Mouse (Mus musculus): Measurements from ENCODE around the gene Hist3h2ba. TPM values are rescaled to one million over a fixed set of nuclear protein-coding genes. Genes with fewer than 3 reads are reported as not detected.

Hist3h2ba gene
- polyA plus RNA-seq, 1 experiment, result 18.8 TPM

- peaks cover 11% of the 10 kb centered on the region for H3K4me1 ChIP-seq (ENCODE audit: control insufficient read depth, insufficient read depth, low read length)
- H3K4me3 ChIP-seq (replicated peaks; ENCODE audit: control insufficient read depth, low read depth, low read length), result peak overlapping the region; percentile 18
- TF ChIP-seq CTCF (IDR thresholded peaks at IDR 0.05; ENCODE audit: control insufficient read depth, insufficient read depth, low read length) (no peak), POLR2A (IDR thresholded peaks at IDR 0.05; ENCODE audit: borderline replicate concordance, control insufficient read depth, low read depth, low read length) (no peak)
- 52% methylated on average over 5 of the region's 5 CpGs for WGBS
- peak overlapping the region; percentile 39 for H3K27ac ChIP-seq (ENCODE audit: control insufficient read depth, insufficient read depth, low read depth, low read length, poor library complexity)
Observed at GRCm38 (mm10) chr11:58980381-58980990, 31.8 kb downstream of the Hist3h2ba start.

- Histone ChIP-seq H3K4me1 (ENCODE audit: control insufficient read depth, insufficient read depth, low read length) (peaks cover 11% of the 10 kb centered on the region), H3K4me3 (replicated peaks; ENCODE audit: control insufficient read depth, low read depth, low read length) (no peak overlapping the region), H3K27ac (ENCODE audit: control insufficient read depth, insufficient read depth, low read depth, low read length, poor library complexity) (peak overlapping the region; percentile 70)
- TF ChIP-seq CTCF (IDR thresholded peaks at IDR 0.05; ENCODE audit: control insufficient read depth, insufficient read depth, low read length) (peak; percentile 90), POLR2A (IDR thresholded peaks at IDR 0.05; ENCODE audit: borderline replicate concordance, control insufficient read depth, low read depth, low read length) (peak; percentile 68; the same call in 1 of the 2 replicates)
- 21% methylated on average over 14 of the region's 14 CpGs for WGBS
Observed at GRCm38 (mm10) chr11:58981541-58982447, 33.1 kb downstream of the Hist3h2ba start.

DNA sequence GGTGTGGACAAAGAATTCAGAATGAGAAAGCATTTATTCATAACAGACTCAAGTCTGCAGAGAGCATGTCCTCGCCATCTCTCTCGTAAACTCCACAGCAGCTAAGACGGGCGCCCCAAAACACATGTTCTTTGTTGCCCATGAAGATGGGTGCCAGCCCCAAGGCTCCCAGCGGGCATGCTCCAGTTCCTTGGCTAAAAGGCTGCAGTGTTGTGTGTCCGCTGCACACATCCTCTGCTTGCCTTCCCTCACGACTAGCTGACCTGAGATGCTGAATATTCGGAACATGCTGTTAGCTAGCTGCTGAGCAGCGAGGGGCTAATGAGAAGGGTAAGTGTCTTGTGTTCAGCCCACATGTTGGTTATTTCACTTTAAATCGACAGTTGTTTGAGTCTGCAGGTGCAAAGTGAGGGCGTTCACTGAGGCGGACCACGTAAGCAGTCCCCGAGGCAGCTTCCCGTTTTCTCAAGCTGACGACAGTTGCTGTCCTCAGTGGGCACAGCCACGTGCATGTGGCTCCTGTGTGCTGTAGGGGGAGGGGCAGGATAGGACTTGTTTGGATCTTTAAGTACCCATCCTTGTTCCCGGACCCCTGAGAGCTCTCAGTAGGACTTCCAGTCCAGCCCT is 33.9 kb downstream of the Hist3h2ba start:
- peaks cover 11% of the 10 kb centered on the region for H3K4me1 ChIP-seq (ENCODE audit: control insufficient read depth, insufficient read depth, low read length)
- no peak overlapping the region for H3K4me3 ChIP-seq (replicated peaks; ENCODE audit: control insufficient read depth, low read depth, low read length)

GRCm38 (mm10) chr11:58983691-58984341 is 35.1 kb downstream of the Hist3h2ba start:
- Histone ChIP-seq H3K4me1 (ENCODE audit: control insufficient read depth, insufficient read depth, low read length) (peaks cover 11% of the 10 kb centered on the region), H3K27ac (ENCODE audit: control insufficient read depth, insufficient read depth, low read depth, low read length, poor library complexity) (no peak overlapping the region), H3K4me3 (replicated peaks; ENCODE audit: control insufficient read depth, low read depth, low read length) (no peak overlapping the region)
- WGBS, result 82% methylated on average over 6 of the region's 6 CpGs
- TF ChIP-seq CTCF (IDR thresholded peaks at IDR 0.05; ENCODE audit: control insufficient read depth, insufficient read depth, low read length) (no peak), POLR2A (IDR thresholded peaks at IDR 0.05; ENCODE audit: borderline replicate concordance, control insufficient read depth, low read depth, low read length) (no peak)

More for the DNA sequence above, 33.9 kb downstream of the Hist3h2ba start:
- 37% methylated on average over 18 of the region's 18 CpGs for WGBS
- peak overlapping the region; percentile 70 for H3K27ac ChIP-seq (ENCODE audit: control insufficient read depth, insufficient read depth, low read depth, low read length, poor library complexity)
- TF ChIP-seq POLR2A (IDR thresholded peaks at IDR 0.05; ENCODE audit: borderline replicate concordance, control insufficient read depth, low read depth, low read length) (no peak), CTCF (IDR thresholded peaks at IDR 0.05; ENCODE audit: control insufficient read depth, insufficient read depth, low read length) (no peak)

DNA sequence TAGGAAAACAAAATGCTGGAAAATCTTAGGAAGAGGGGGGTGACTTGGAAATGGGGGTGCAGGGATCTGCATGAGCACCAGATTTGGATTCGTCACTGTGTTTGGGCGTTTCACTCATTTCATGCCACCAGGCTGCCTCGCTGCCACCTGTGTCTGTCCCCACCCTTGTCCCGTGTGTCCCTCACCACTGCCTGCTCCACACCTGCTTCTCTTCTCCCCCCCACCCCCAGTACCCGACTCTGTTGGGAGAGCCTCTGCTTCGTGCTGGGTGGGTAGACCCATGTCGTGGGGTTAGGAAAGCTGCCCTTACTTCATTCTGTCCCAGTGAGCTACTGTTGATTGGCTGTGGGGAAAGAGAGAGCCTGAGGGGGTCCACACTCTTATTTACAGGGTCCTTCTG is 35.9 kb downstream of the Hist3h2ba start:
- WGBS, result 77% methylated on average over 7 of the region's 7 CpGs
- no peak overlapping the region for H3K4me3 ChIP-seq (replicated peaks; ENCODE audit: control insufficient read depth, low read depth, low read length)
- no peak overlapping the region for H3K27ac ChIP-seq (ENCODE audit: control insufficient read depth, insufficient read depth, low read depth, low read length, poor library complexity)
- peaks cover 11% of the 10 kb centered on the region for H3K4me1 ChIP-seq (ENCODE audit: control insufficient read depth, insufficient read depth, low read length)
- TF ChIP-seq CTCF (IDR thresholded peaks at IDR 0.05; ENCODE audit: control insufficient read depth, insufficient read depth, low read length), result no peak
- TF ChIP-seq POLR2A (IDR thresholded peaks at IDR 0.05; ENCODE audit: borderline replicate concordance, control insufficient read depth, low read depth, low read length), result no peak

GRCm38 (mm10) chr11:58985299-58985917 is 36.7 kb downstream of the Hist3h2ba start:
- Histone ChIP-seq H3K4me3 (replicated peaks; ENCODE audit: control insufficient read depth, low read depth, low read length) (no peak overlapping the region), H3K27ac (ENCODE audit: control insufficient read depth, insufficient read depth, low read depth, low read length, poor library complexity) (no peak overlapping the region), H3K4me1 (ENCODE audit: control insufficient read depth, insufficient read depth, low read length) (peaks cover 11% of the 10 kb centered on the region)
- 92% methylated on average over 3 of the region's 3 CpGs for WGBS
- TF ChIP-seq CTCF (IDR thresholded peaks at IDR 0.05; ENCODE audit: control insufficient read depth, insufficient read depth, low read length) (no peak), POLR2A (IDR thresholded peaks at IDR 0.05; ENCODE audit: borderline replicate concordance, control insufficient read depth, low read depth, low read length) (no peak)

DNA sequence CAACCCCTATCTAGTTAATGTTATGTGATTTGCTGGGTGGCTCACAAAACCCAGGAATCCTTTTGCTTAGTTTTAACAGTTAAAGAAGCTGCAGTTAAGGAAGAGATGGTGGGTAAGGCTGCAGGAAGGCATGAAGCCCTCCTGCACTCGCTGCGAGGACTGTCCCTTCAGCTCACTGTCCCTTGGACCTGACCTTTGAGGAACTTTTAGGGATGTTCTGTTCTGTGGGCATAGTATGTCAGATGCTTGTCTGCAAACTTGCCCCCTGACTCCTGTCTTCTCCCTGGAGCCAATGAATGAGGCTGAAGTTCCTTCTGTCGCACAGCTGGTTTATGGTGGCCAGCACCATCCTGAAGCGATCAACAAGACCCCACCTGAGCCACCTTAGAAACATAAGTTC is 40.4 kb downstream of the Hist3h2ba start:
- Histone ChIP-seq H3K4me3 (replicated peaks; ENCODE audit: control insufficient read depth, low read depth, low read length) (no peak overlapping the region), H3K4me1 (ENCODE audit: control insufficient read depth, insufficient read depth, low read length) (no peaks in the 10 kb centered on the region; the same call in 1 of the 2 replicates), H3K27ac (ENCODE audit: control insufficient read depth, insufficient read depth, low read depth, low read length, poor library complexity) (no peak overlapping the region)
- TF ChIP-seq CTCF (IDR thresholded peaks at IDR 0.05; ENCODE audit: control insufficient read depth, insufficient read depth, low read length) (no peak), POLR2A (IDR thresholded peaks at IDR 0.05; ENCODE audit: borderline replicate concordance, control insufficient read depth, low read depth, low read length) (no peak)
- 92% methylated on average over 4 of the region's 4 CpGs for WGBS

All from bone marrow, adult 2 months (tissue).